Mouse (Mus musculus) limb, embryonic 11.5 days (tissue): ENCODE results near the gene Dgkg. TPM values are rescaled to one million over a fixed set of nuclear protein-coding genes. Genes with fewer than 3 reads are reported as not detected.

Experiments
- ATAC-seq: fragments of 200-750 bp; cut with Nextera tagmentation; 2 replicates; pipeline ENCODE4 v1.8.0; 2017; ENCODE audit warnings: low read depth; ENCODE audit not compliant: insufficient number of reproducible peaks, low FRiP score, low TSS enrichment
- DNase-seq: peaks from one replicate; pipeline ENCODE4 v3.0.0-alpha.2; 2015; ENCODE audit warnings: low spot score
- H3K27ac ChIP-seq: fragments of 300-500 bp; sonication (generic); replicated peaks from 2 replicates; pipeline ENCODE4 v1.5.1; 2014; ENCODE audit warnings: low read depth, mild to moderate bottlenecking, low read length
- H3K27me3 ChIP-seq: fragments of 300-500 bp; sonication (generic); 2 replicates; pipeline ENCODE4 v1.6.1; 2014; ENCODE audit warnings: mild to moderate bottlenecking, low read length, mixed read lengths; ENCODE audit not compliant: control insufficient read depth, insufficient read depth
- H3K36me3 ChIP-seq: fragments of 300-500 bp; sonication (generic); 2 replicates; pipeline ENCODE4 v1.6.1; 2014; ENCODE audit warnings: mild to moderate bottlenecking, low read length, moderate library complexity, mixed read lengths; ENCODE audit not compliant: control insufficient read depth, insufficient read depth
- H3K4me1 ChIP-seq: fragments of 300-500 bp; sonication (generic); 2 replicates; pipeline ENCODE4 v1.6.1; 2014; ENCODE audit warnings: low read length, mixed read lengths; ENCODE audit not compliant: control insufficient read depth, insufficient read depth
- H3K4me2 ChIP-seq: fragments of 300-500 bp; sonication (generic); 2 replicates; pipeline ENCODE4 v1.6.1; 2014; ENCODE audit warnings: low read depth, mild to moderate bottlenecking, moderate library complexity; ENCODE audit not compliant: severe bottlenecking
- H3K4me3 ChIP-seq: fragments of 300-500 bp; sonication (generic); 2 replicates; pipeline ENCODE4 v1.5.1; 2014; ENCODE audit warnings: low read depth, low read length
- H3K9ac ChIP-seq: fragments of 300-500 bp; sonication (generic); 2 replicates; pipeline ENCODE4 v1.6.1; 2014; ENCODE audit warnings: mild to moderate bottlenecking, low read length
- H3K9me3 ChIP-seq: fragments of 300-500 bp; sonication (generic); 2 replicates; pipeline ENCODE4 v1.6.1; 2016; ENCODE audit warnings: low read length; ENCODE audit not compliant: control insufficient read depth
- WGBS: fragments of 180-500 bp; shearing (Covaris S2); extraction: QIAGEN DNeasy Blood & Tissue Kit; methylation state at CpG from one replicate; pipeline ENCODE4 v1.1.7; 2014; 5-methylcytosine and 5-hydroxymethylcytosine counted together
- polyA plus RNA-seq: library from polyadenylated mRNA; unstranded; fragments of >200 nt; fragmentation: Nextera tagmentation; extraction: Ambion mirVana; gene quantifications from 2 replicates; pipeline ENCODE4 v1.2.1, GENCODE M21; 2014

The Dgkg gene
- polyA plus RNA-seq, 1 experiment from 2014 or later = 0.16 TPM

GRCm38 (mm10) chr16:22436106-22436505 is 220.9 kb downstream of the Dgkg start:
- H3K36me3 ChIP-seq = no peaks in the 10 kb centered on the region
- DNase-seq (no peak), ATAC-seq (no peak)
- H3K27ac ChIP-seq = no peak overlapping the region
- no peaks in the 10 kb centered on the region for H3K27me3 ChIP-seq
- no peak overlapping the region for H3K4me3 ChIP-seq
- H3K9ac ChIP-seq = no peak overlapping the region
- H3K4me2 ChIP-seq = no peak overlapping the region
- H3K9me3 ChIP-seq = no peaks in the 10 kb centered on the region
- H3K4me1 ChIP-seq = peaks cover 14% of the 10 kb centered on the region
- 59% methylated on average over 6 of the region's 6 CpGs for WGBS

- Histone ChIP-seq H3K4me3 (no peak overlapping the region), H3K9me3 (no peaks in the 10 kb centered on the region), H3K4me1 (peaks cover 9% of the 10 kb centered on the region), H3K27ac (no peak overlapping the region), H3K36me3 (no peaks in the 10 kb centered on the region), H3K4me2 (no peak overlapping the region), H3K9ac (no peak overlapping the region), H3K27me3 (no peaks in the 10 kb centered on the region)
- 58% methylated on average over 5 of the region's 5 CpGs for WGBS
- DNase-seq = no peak
- ATAC-seq = no peak
These were observed 222.5 kb downstream of the Dgkg start for GRCm38 (mm10) chr16:22434530-22434929.

- no peak for DNase-seq
- 18% methylated on average over 12 of the region's 12 CpGs for WGBS
- no peaks in the 10 kb centered on the region for H3K9me3 ChIP-seq
- H3K4me1 ChIP-seq = peaks cover 13% of the 10 kb centered on the region
- H3K27me3 ChIP-seq = no peaks in the 10 kb centered on the region
- no peak overlapping the region for H3K27ac ChIP-seq
- H3K9ac ChIP-seq = no peak overlapping the region
- no peak overlapping the region; the same call in 1 of the 2 replicates for H3K4me3 ChIP-seq
- no peak for ATAC-seq
- H3K4me2 ChIP-seq = peak overlapping the region; percentile 7; the same call in 1 of the 2 replicates
- H3K36me3 ChIP-seq = no peaks in the 10 kb centered on the region
These were observed 223.1 kb downstream of the Dgkg start for GRCm38 (mm10) chr16:22433944-22434343.

GRCm38 (mm10) chr16:22431773-22432172 is 225.2 kb downstream of the Dgkg start:
- Histone ChIP-seq H3K4me3 (no peak overlapping the region), H3K27me3 (no peaks in the 10 kb centered on the region), H3K4me2 (no peak overlapping the region), H3K36me3 (no peaks in the 10 kb centered on the region), H3K9me3 (no peaks in the 10 kb centered on the region), H3K27ac (no peak overlapping the region), H3K9ac (no peak overlapping the region), H3K4me1 (peaks cover 18% of the 10 kb centered on the region)
- no peak for DNase-seq
- no peak for ATAC-seq
- 83% methylated on average over 12 of the region's 12 CpGs for WGBS

- no peaks in the 10 kb centered on the region for H3K9me3 ChIP-seq
- ATAC-seq (no peak), DNase-seq (no peak)
- 73% methylated on average over 2 of the region's 2 CpGs for WGBS
- H3K4me3 ChIP-seq = no peak overlapping the region
- H3K36me3 ChIP-seq = no peaks in the 10 kb centered on the region
- no peak overlapping the region for H3K9ac ChIP-seq
- H3K4me1 ChIP-seq = peaks cover 18% of the 10 kb centered on the region
- H3K27ac ChIP-seq = no peak overlapping the region
- no peaks in the 10 kb centered on the region for H3K27me3 ChIP-seq
- no peak overlapping the region for H3K4me2 ChIP-seq
These were observed 225.7 kb downstream of the Dgkg start for GRCm38 (mm10) chr16:22431335-22431734.

- DNase-seq (no peak), ATAC-seq (no peak)
- Histone ChIP-seq H3K4me3 (no peak overlapping the region), H3K4me2 (no peak overlapping the region), H3K4me1 (peaks cover 18% of the 10 kb centered on the region), H3K27ac (no peak overlapping the region), H3K9me3 (no peaks in the 10 kb centered on the region), H3K27me3 (no peaks in the 10 kb centered on the region), H3K36me3 (no peaks in the 10 kb centered on the region), H3K9ac (no peak overlapping the region)
- 82% methylated on average over 16 of the region's 16 CpGs for WGBS
These were observed 226.6 kb downstream of the Dgkg start for GRCm38 (mm10) chr16:22430211-22430951.

- no peak for DNase-seq
These were observed 227.6 kb downstream of the Dgkg start for GRCm38 (mm10) chr16:22429377-22429776.

GRCm38 (mm10) chr16:22428853-22429341 is 228.1 kb downstream of the Dgkg start:
- H3K27ac ChIP-seq = peak overlapping the region; percentile 43
- H3K9ac ChIP-seq = no peak overlapping the region; the same call in 1 of the 2 replicates
- DNase-seq = peak; percentile 85
- H3K4me3 ChIP-seq = no peak overlapping the region
- H3K9me3 ChIP-seq = no peaks in the 10 kb centered on the region
- no peaks in the 10 kb centered on the region for H3K27me3 ChIP-seq
- peaks cover 10% of the 10 kb centered on the region for H3K4me1 ChIP-seq
- peaks cover 2% of the 10 kb centered on the region; the same call in 1 of the 2 replicates for H3K36me3 ChIP-seq
- peak overlapping the region; percentile 17; the same call in 1 of the 2 replicates for H3K4me2 ChIP-seq
- ATAC-seq = peak; percentile 89
- WGBS = 14% methylated on average over 9 of the region's 9 CpGs

More at GRCm38 (mm10) chr16:22429377-22429776, 227.6 kb downstream of the Dgkg start:
- Histone ChIP-seq H3K4me2 (peak overlapping the region; percentile 17; the same call in 1 of the 2 replicates), H3K4me3 (no peak overlapping the region), H3K27me3 (no peaks in the 10 kb centered on the region), H3K36me3 (peaks cover 2% of the 10 kb centered on the region; the same call in 1 of the 2 replicates), H3K9ac (no peak overlapping the region; the same call in 1 of the 2 replicates), H3K9me3 (no peaks in the 10 kb centered on the region), H3K27ac (peak overlapping the region; percentile 21; the same call in 1 of the 2 replicates), H3K4me1 (peaks cover 14% of the 10 kb centered on the region)
- no peak for ATAC-seq
- WGBS = 30% methylated on average over 8 of the region's 8 CpGs
